8 mouse cellular contexts compared by ENCODE assay signal in genomic region chr8:70593961-70594609, GRCm38 (mm10). TPM values are rescaled to one million over a fixed set of nuclear protein-coding genes. Genes with fewer than 3 reads are reported as not detected.
A peak's percentile ranks its signal among the peaks of the same experiment; 100 is the strongest.
DNase-seq lines count a peak whose midpoint lies in the region; ATAC-seq and TF ChIP-seq lines count a peak whose summit lies in the region.

Gene Isyna1, plus strand, starts transcription at chr8:70594373.

- peaks cover 19% of the 10 kb centered on the region; the same call in 1 of the 2 replicates for H3K27me3 ChIP-seq in heart, embryonic 10.5 days (ENCODE audit: insufficient read depth, poor library complexity, severe bottlenecking)
- no peaks in the 10 kb centered on the region for H3K27me3 ChIP-seq in liver, adult 2 months (ENCODE audit: control insufficient read depth, insufficient read depth, low read length)

- no peaks in the 10 kb centered on the region for H3K79me2 ChIP-seq in liver, adult 2 months (ENCODE audit: control insufficient read depth, insufficient read depth, low read length)

- under 1% methylated on average over 40 of the region's 40 CpGs for WGBS in bone marrow, adult 2 months
- WGBS in heart, embryonic 10.5 days: under 1% methylated on average over 40 of the region's 40 CpGs
- 2% methylated on average over 38 of the region's 40 CpGs for WGBS in liver, adult 2 months

- peak within 1 kb of the TSS; percentile 66 for H3K27ac ChIP-seq in bone marrow, adult 2 months (ENCODE audit: control insufficient read depth, insufficient read depth, low read depth, low read length, poor library complexity)
- 0 out of 2 replicates have a peak within 1 kb of the TSS, but pooled peaks have one; percentile 4 for H3K27ac ChIP-seq in embryonic fibroblast, embryonic 13.5 days (ENCODE audit: insufficient read depth, low read length)
- peak within 1 kb of the TSS; percentile 92 for H3K27ac ChIP-seq in heart, embryonic 10.5 days
- H3K27ac ChIP-seq in liver, adult 2 months (replicated peaks; ENCODE audit: insufficient read depth, low read depth, low read length): no peak within 1 kb of the TSS

- peaks cover 1% of the 10 kb centered on the region; the same call in 1 of the 2 replicates for H3K4me1 ChIP-seq in bone marrow, adult 2 months (ENCODE audit: control insufficient read depth, insufficient read depth, low read length)
- no peaks in the 10 kb centered on the region for H3K4me1 ChIP-seq in embryonic fibroblast, embryonic 13.5 days (ENCODE audit: control insufficient read depth, insufficient read depth, low read length)
- peaks cover 75% of the 10 kb centered on the region for H3K4me1 ChIP-seq in heart, embryonic 10.5 days
- H3K4me1 ChIP-seq in liver, adult 2 months (ENCODE audit: control insufficient read depth, insufficient read depth, low read length): peaks cover 17% of the 10 kb centered on the region

- TF ChIP-seq POLR2A in bone marrow, adult 2 months (IDR thresholded peaks at IDR 0.05; ENCODE audit: borderline replicate concordance, control insufficient read depth, low read depth, low read length): peak; percentile 81
- TF ChIP-seq POLR2A in embryonic fibroblast, embryonic 13.5 days (IDR thresholded peaks at IDR 0.05; ENCODE audit: low read depth, low read length): peak; percentile 90
- no peak for TF ChIP-seq POLR2A in liver, adult 2 months (IDR thresholded peaks at IDR 0.05; ENCODE audit: extremely low read depth, insufficient read depth, low read length)

- H3K4me3 ChIP-seq in bone marrow, adult 2 months (replicated peaks; ENCODE audit: control insufficient read depth, low read depth, low read length): peak within 1 kb of the TSS; percentile 78
- peak within 1 kb of the TSS; percentile 35 for H3K4me3 ChIP-seq in embryonic fibroblast, embryonic 13.5 days (ENCODE audit: insufficient read depth, low read length)
- H3K4me3 ChIP-seq in heart, embryonic 10.5 days: peak within 1 kb of the TSS; percentile 80
- H3K4me3 ChIP-seq in liver, adult 2 months (ENCODE audit: insufficient read depth, low read depth, low read length): peak within 1 kb of the TSS; percentile 55

- peaks cover 49% of the 10 kb centered on the region for H3K36me3 ChIP-seq in heart, embryonic 10.5 days
- H3K36me3 ChIP-seq in liver, adult 2 months (ENCODE audit: control insufficient read depth, insufficient read depth, low read length): peaks cover 10% of the 10 kb centered on the region

- TF ChIP-seq CTCF in bone marrow, adult 2 months (IDR thresholded peaks at IDR 0.05; ENCODE audit: control insufficient read depth, insufficient read depth, low read length): 0 out of 2 replicates have a peak, but pooled peaks have one; percentile 1
- TF ChIP-seq CTCF in embryonic fibroblast, embryonic 13.5 days (IDR thresholded peaks at IDR 0.05; ENCODE audit: borderline replicate concordance, insufficient read depth, low read length): no peak
- no peak for TF ChIP-seq CTCF in liver, adult 2 months (IDR thresholded peaks at IDR 0.05; ENCODE audit: low read depth, low read length)

- peak within 1 kb of the TSS; percentile 54 for H3K9ac ChIP-seq in liver, adult 2 months (ENCODE audit: low read depth, low read length)

- no peaks in the 10 kb centered on the region for H3K9me3 ChIP-seq in heart, embryonic 10.5 days

- ATAC-seq in monocyte, adult 5-6 weeks (replicated peaks; ENCODE audit: insufficient number of reproducible peaks, low FRiP score, low TSS enrichment, poor library complexity, severe bottlenecking): peak; percentile 77

- peak; percentile 93 for DNase-seq in CD4-positive, CD25-positive, alpha-beta regulatory T cell, adult 2 months (ENCODE audit: low read depth, low spot score)
- peak; percentile 99 for DNase-seq in heart, embryonic 10.5 days (ENCODE audit: low spot score)
- peak; percentile 87 for DNase-seq in kidney, adult 9 months
- peak; percentile 67 for DNase-seq in liver, adult 2 months (ENCODE audit: extremely low read depth, low read depth, low spot score)
- peak; percentile 89 to 91 for DNase-seq in spleen, postnatal 4 days (ENCODE audit: low spot score in 2 of 2)

RNA-seq across cellular contexts. Expression of gene Isyna1, which starts in this region (rescaled TPM):
- 11.2 and 23.7 TPM in 2 replicates for polyA plus RNA-seq in bone marrow, adult 2 months (2011; ENCODE audit: insufficient read depth, insufficient read length, low replicate concordance, missing spikeins)
- 17.9 and 18.6 TPM in 2 replicates for polyA plus RNA-seq in embryonic fibroblast, embryonic 13.5 days (2011; ENCODE audit: insufficient read length, low read depth, missing spikeins)
- 192 and 214 TPM in 2 replicates for polyA plus RNA-seq in heart, embryonic 10.5 days (2016; fragmentation: Nextera tagmentation; extraction: Ambion mirVana)
- 3.2 and 6.4 TPM in 2 replicates for total RNA-seq in liver, adult 2 months (2014; rRNA removed)
- 9.4 and 16.6 TPM in 2 replicates for polyA plus RNA-seq in liver, adult 2 months (2012; rRNA removed)
- 9.3 to 16.3 TPM (median 15.3 TPM) in 3 replicates for total RNA-seq in monocyte, adult 5-6 weeks (2017)
